Mouse (Mus musculus) kidney, adult 2 months (tissue): ENCODE measurements around the gene Tbx2.
A peak's percentile ranks its signal among the peaks of the same experiment; 100 is the strongest.

Experiments
- CTCF ChIP-seq: fragments of 200-500 bp; conservative IDR thresholded peaks from 2 replicates; pipeline ENCODE4 v1.5.1; 2011; ENCODE audit warnings: low read depth, mild to moderate bottlenecking, control low read depth, low read length, moderate library complexity, mixed read lengths; ENCODE audit not compliant: insufficient read depth, insufficient read length
- POLR2A ChIP-seq: fragments of 200-500 bp; IDR thresholded peaks from one replicate; pipeline ENCODE4 v1.6.1; 2011; ENCODE audit warnings: low read depth, low read length, control low read depth

DNA sequence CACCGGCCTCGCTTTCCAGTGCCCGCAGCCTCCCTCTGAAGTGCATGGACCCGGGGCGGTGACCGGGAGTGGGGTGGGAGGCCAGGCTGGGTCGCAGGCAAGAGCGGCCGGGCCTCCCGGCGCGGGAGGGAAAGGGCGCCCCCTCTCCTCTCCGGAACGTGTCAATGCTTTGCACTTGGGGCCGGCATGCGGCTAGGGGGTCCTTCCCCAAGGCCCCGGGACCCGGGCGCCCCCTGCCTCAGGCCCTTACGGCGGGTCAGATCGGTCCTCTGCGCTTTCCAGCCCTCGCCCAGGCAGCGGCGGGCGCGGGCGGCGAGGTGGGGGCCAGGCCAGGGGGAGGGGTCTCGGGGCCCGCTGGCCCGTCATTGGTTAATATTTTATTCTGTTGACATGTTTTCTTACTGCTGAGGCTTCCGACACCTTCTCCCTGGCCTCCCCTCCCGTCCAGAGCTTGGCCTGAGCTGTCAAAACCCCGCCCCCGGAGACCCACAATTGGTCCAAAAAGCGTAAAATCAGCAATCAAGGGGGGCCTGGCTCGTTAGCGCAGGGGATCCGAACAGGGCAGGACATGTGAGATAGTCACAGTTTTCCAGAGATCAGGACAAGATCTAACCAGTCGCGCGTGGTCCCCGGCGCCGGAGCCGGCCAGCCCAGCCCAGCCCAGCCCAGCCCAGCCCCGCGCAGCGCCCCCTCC is at the start of gene Tbx2:
- TF ChIP-seq POLR2A (peak; percentile 90), CTCF (no peak)
